ENCODE assay signal across 7 mouse cellular contexts in genomic region chrX:77314384-77314783, GRCm38 (mm10).
A peak's percentile ranks its signal among the peaks of the same experiment; 100 is the strongest.
DNase-seq lines count a peak whose midpoint lies in the region; ATAC-seq and TF ChIP-seq lines count a peak whose summit lies in the region.

No protein-coding gene starts in this region.

- no peak for TF ChIP-seq POLR2A in liver, adult 2 months (IDR thresholded peaks at IDR 0.05; ENCODE audit: extremely low read depth, insufficient read depth, low read length)
- TF ChIP-seq POLR2A in cerebellum, adult 2 months (IDR thresholded peaks at IDR 0.05; ENCODE audit: borderline replicate concordance, insufficient read depth, low read length): no peak

- no peaks in the 10 kb centered on the region for H3K36me3 ChIP-seq in liver, adult 2 months (ENCODE audit: control insufficient read depth, insufficient read depth, low read length)
- H3K36me3 ChIP-seq in liver, embryonic 12.5 days: no peaks in the 10 kb centered on the region
- H3K36me3 ChIP-seq in lung, postnatal 0 days (ENCODE audit: insufficient read depth, low read length): no peaks in the 10 kb centered on the region

- no peak for TF ChIP-seq CTCF in liver, adult 2 months (IDR thresholded peaks at IDR 0.05; ENCODE audit: low read depth, low read length)
- peak; percentile 27; the same call in 1 of the 2 replicates for TF ChIP-seq CTCF in cerebellum, adult 2 months (IDR thresholded peaks at IDR 0.05; ENCODE audit: borderline replicate concordance, insufficient read depth, low read depth, low read length)
- peak; percentile 67 for TF ChIP-seq CTCF in lung, postnatal 0 days (IDR thresholded peaks at IDR 0.05)

- H3K79me2 ChIP-seq in liver, adult 2 months (ENCODE audit: control insufficient read depth, insufficient read depth, low read length): no peaks in the 10 kb centered on the region

- H3K27me3 ChIP-seq in liver, adult 2 months (ENCODE audit: control insufficient read depth, insufficient read depth, low read length): no peaks in the 10 kb centered on the region
- H3K27me3 ChIP-seq in liver, embryonic 12.5 days (replicated peaks): no peaks in the 10 kb centered on the region
- no peaks in the 10 kb centered on the region for H3K27me3 ChIP-seq in cerebellum, adult 2 months (ENCODE audit: control insufficient read depth, insufficient read depth, low read length)
- no peaks in the 10 kb centered on the region for H3K27me3 ChIP-seq in lung, postnatal 0 days (replicated peaks; ENCODE audit: insufficient read depth, low read length)

- H3K9me3 ChIP-seq in liver, embryonic 12.5 days (replicated peaks): no peaks in the 10 kb centered on the region
- no peaks in the 10 kb centered on the region for H3K9me3 ChIP-seq in lung, postnatal 0 days (ENCODE audit: low read length)

- TF ChIP-seq EP300 in lung, postnatal 0 days (IDR thresholded peaks at IDR 0.05): no peak

- no peak for ATAC-seq in liver, embryonic 12.5 days
- ATAC-seq in lung, postnatal 0 days: no peak
- no peak for ATAC-seq in inflammation-experienced regulatory T-cells, adult 6 months

- WGBS in liver, adult 2 months: 46% methylated on average over 3 of the region's 3 CpGs
- WGBS in liver, embryonic 12.5 days (ENCODE audit: insufficient replicate concordance): 54% methylated on average over 3 of the region's 3 CpGs
- 42% methylated on average over 3 of the region's 3 CpGs for WGBS in cerebellum, adult 2 months
- WGBS in lung, postnatal 0 days: 40% methylated on average over 3 of the region's 3 CpGs

- H3K9ac ChIP-seq in liver, adult 2 months (ENCODE audit: low read depth, low read length): no peak overlapping the region
- H3K9ac ChIP-seq in liver, embryonic 12.5 days: no peak overlapping the region
- H3K9ac ChIP-seq in lung, postnatal 0 days (replicated peaks; ENCODE audit: low read depth): no peak overlapping the region

- peak; percentile 29 for DNase-seq in liver, adult 2 months (ENCODE audit: extremely low read depth, low read depth, low spot score)
- DNase-seq in R1 (ENCODE audit: low read depth, low spot score): peak; percentile 61
- DNase-seq in cerebellum, adult 2 months: peak; percentile 49 to 56
- peak; percentile 32 for DNase-seq in induced T-regulatory cell, adult 2 months (ENCODE audit: low read depth)
- DNase-seq in lung, postnatal 0 days (ENCODE audit: low spot score): peak; percentile 49

- H3K27ac ChIP-seq in liver, adult 2 months (replicated peaks; ENCODE audit: insufficient read depth, low read depth, low read length): no peak overlapping the region
- H3K27ac ChIP-seq in liver, embryonic 12.5 days: no peak overlapping the region
- no peak overlapping the region for H3K27ac ChIP-seq in cerebellum, adult 2 months (ENCODE audit: insufficient read depth, low read length)
- no peak overlapping the region for H3K27ac ChIP-seq in lung, postnatal 0 days (ENCODE audit: low read length)

- no peak overlapping the region for H3K4me2 ChIP-seq in liver, embryonic 12.5 days
- H3K4me2 ChIP-seq in lung, postnatal 0 days (replicated peaks; ENCODE audit: low read depth, low read length): no peak overlapping the region

- no peaks in the 10 kb centered on the region; the same call in 1 of the 2 replicates for H3K4me1 ChIP-seq in liver, adult 2 months (ENCODE audit: control insufficient read depth, insufficient read depth, low read length)
- no peaks in the 10 kb centered on the region for H3K4me1 ChIP-seq in liver, embryonic 12.5 days
- no peaks in the 10 kb centered on the region for H3K4me1 ChIP-seq in cerebellum, adult 2 months (ENCODE audit: control insufficient read depth, insufficient read depth, low read length)
- H3K4me1 ChIP-seq in lung, postnatal 0 days (ENCODE audit: insufficient read depth, low read depth, low read length): no peaks in the 10 kb centered on the region

- H3K4me3 ChIP-seq in liver, adult 2 months (ENCODE audit: insufficient read depth, low read depth, low read length): no peak overlapping the region
- H3K4me3 ChIP-seq in liver, embryonic 12.5 days: no peak overlapping the region
- H3K4me3 ChIP-seq in cerebellum, adult 2 months (replicated peaks; ENCODE audit: insufficient read depth, low read depth, low read length): no peak overlapping the region
- no peak overlapping the region for H3K4me3 ChIP-seq in lung, postnatal 0 days (ENCODE audit: low read depth, low read length)
